Comparison of ENCODE assay signal across 8 mouse cellular contexts in genomic region chr11:36001282-36001970, GRCm38 (mm10). TPM values are rescaled to one million over a fixed set of nuclear protein-coding genes. Genes with fewer than 3 reads are reported as not detected.
DNase-seq lines count a peak whose midpoint lies in the region; ATAC-seq and TF ChIP-seq lines count a peak whose summit lies in the region.

No protein-coding gene starts in this region.

- H3K27ac ChIP-seq in heart, embryonic 14.5 days (replicated peaks in 1 of 2; ENCODE audit: control insufficient read depth in 1 of 2, insufficient read depth in 1 of 2, low read depth in 2 of 2, low read length in 2 of 2), result no peak overlapping the region
- no peak overlapping the region for H3K27ac ChIP-seq in liver, embryonic 11.5 days (ENCODE audit: low read depth, low read length)
- H3K27ac ChIP-seq in testis, adult 2 months (ENCODE audit: control insufficient read depth, insufficient read depth, low read depth, low read length), result no peak overlapping the region

- H3K27me3 ChIP-seq in heart, embryonic 14.5 days (ENCODE audit: control insufficient read depth, insufficient read depth, low read length), result peaks cover 16% of the 10 kb centered on the region
- peaks cover 11% of the 10 kb centered on the region for H3K27me3 ChIP-seq in liver, embryonic 11.5 days (replicated peaks; ENCODE audit: control insufficient read depth, insufficient read depth, low read length)
- no peaks in the 10 kb centered on the region; the same call in 1 of the 2 replicates for H3K27me3 ChIP-seq in testis, adult 2 months (ENCODE audit: control insufficient read depth, insufficient read depth, low read length)

- TF ChIP-seq CTCF in brain, embryonic 14.5 days (IDR thresholded peaks at IDR 0.05; ENCODE audit: borderline replicate concordance, extremely low read depth, insufficient read depth, insufficient read length), result peak; percentile 98
- TF ChIP-seq CTCF in testis, adult 2 months (IDR thresholded peaks at IDR 0.05; ENCODE audit: control insufficient read depth, insufficient read depth, insufficient replicate concordance, low read depth, low read length), result peak; percentile 82

- H3K36me3 ChIP-seq in heart, embryonic 14.5 days (ENCODE audit: control insufficient read depth, insufficient read depth, low read length), result no peaks in the 10 kb centered on the region
- H3K36me3 ChIP-seq in liver, embryonic 11.5 days (ENCODE audit: control insufficient read depth, insufficient read depth, low read length), result no peaks in the 10 kb centered on the region
- H3K36me3 ChIP-seq in testis, adult 2 months (ENCODE audit: control insufficient read depth, insufficient read depth, low read length), result no peaks in the 10 kb centered on the region

- H3K9me3 ChIP-seq in heart, embryonic 14.5 days (ENCODE audit: control insufficient read depth, low read length), result no peaks in the 10 kb centered on the region
- H3K9me3 ChIP-seq in liver, embryonic 11.5 days (ENCODE audit: control insufficient read depth, low read length), result no peaks in the 10 kb centered on the region

- WGBS in heart, embryonic 14.5 days, result 6% methylated on average over 28 of the region's 28 CpGs
- WGBS in liver, embryonic 11.5 days, result 6% methylated on average over 28 of the region's 28 CpGs

- peak overlapping the region; percentile 67 for H3K4me2 ChIP-seq in heart, embryonic 14.5 days (ENCODE audit: low read length)
- peak overlapping the region; percentile 64 for H3K4me2 ChIP-seq in liver, embryonic 11.5 days

- no peak for TF ChIP-seq POLR2A in brain, embryonic 14.5 days (IDR thresholded peaks at IDR 0.05; ENCODE audit: borderline replicate concordance, extremely low read depth, insufficient read depth, insufficient read length, poor library complexity, severe bottlenecking)
- TF ChIP-seq POLR2A in testis, adult 2 months (IDR thresholded peaks at IDR 0.05; ENCODE audit: control insufficient read depth, low read depth, low read length), result no peak

- peak overlapping the region; percentile 56; the same call in 1 of the 2 replicates for H3K9ac ChIP-seq in heart, embryonic 14.5 days (ENCODE audit: low read length)
- H3K9ac ChIP-seq in liver, embryonic 11.5 days (ENCODE audit: low read depth, low read length), result no peak overlapping the region

- peak; percentile 39 for DNase-seq in CD4-positive helper T cell, adult 2 months (ENCODE audit: low read depth, low spot score)
- DNase-seq in brain, embryonic 14.5 days (ENCODE audit: low read depth), result peak; percentile 97
- peak; percentile 73 for DNase-seq in fibroblast of lung, adult 2 months (ENCODE audit: low read depth)
- peak; percentile 91 for DNase-seq in kidney, postnatal 10 days
- DNase-seq in liver, embryonic 11.5 days (ENCODE audit: low spot score), result peak; percentile 85
- DNase-seq in neural tube, embryonic 10.5 days (ENCODE audit: extremely low spot score, low spot score), result peak; percentile 96

- ATAC-seq in heart, embryonic 14.5 days (ENCODE audit: insufficient number of reproducible peaks, insufficient read depth, low FRiP score, low read depth), result peak; percentile 57; the same call in 1 of the 2 replicates
- ATAC-seq in liver, embryonic 11.5 days (replicated peaks; ENCODE audit: low FRiP score), result peak; percentile 68

- H3K4me1 ChIP-seq in heart, embryonic 14.5 days (ENCODE audit: control insufficient read depth in 2 of 2, insufficient read depth in 2 of 2, low read length in 2 of 2), result peaks cover 2 to 4% of the 10 kb centered on the region in 2 experiments; a peak in 3 of 4 replicates
- H3K4me1 ChIP-seq in liver, embryonic 11.5 days (replicated peaks; ENCODE audit: control insufficient read depth, insufficient read depth, low read length), result peaks cover 5% of the 10 kb centered on the region; the same call in 1 of the 2 replicates
- H3K4me1 ChIP-seq in testis, adult 2 months (ENCODE audit: control insufficient read depth, insufficient read depth, low read length), result peaks cover 4% of the 10 kb centered on the region

- H3K4me3 ChIP-seq in heart, embryonic 14.5 days (ENCODE audit: control insufficient read depth in 1 of 2, insufficient read depth in 1 of 2, low read depth in 1 of 2, low read length in 2 of 2), result peak overlapping the region; percentile 29 to 37
- peak overlapping the region; percentile 38 for H3K4me3 ChIP-seq in liver, embryonic 11.5 days (ENCODE audit: low read depth, low read length)
- H3K4me3 ChIP-seq in testis, adult 2 months (ENCODE audit: control insufficient read depth, low read depth, low read length), result peak overlapping the region; percentile 56

RNA-seq across cellular contexts. Expression of gene Wwc1, which starts 21.1 kb away (rescaled TPM):
- polyA plus RNA-seq in brain, embryonic 14.5 days (2012; rRNA removed), result 39.4 and 45.1 TPM in 2 replicates
- polyA plus RNA-seq in heart, embryonic 14.5 days (2014; fragmentation: Nextera tagmentation; extraction: Ambion mirVana), result 1.8 and 2.0 TPM in 2 replicates
- 2.2 and 4.1 TPM in 2 replicates for polyA plus RNA-seq in liver, embryonic 11.5 days (2014; fragmentation: Nextera tagmentation; extraction: Ambion mirVana)
- 2.7 and 3.8 TPM in 2 replicates for polyA plus RNA-seq in testis, adult 2 months (2012; rRNA removed)

Comparison
In these comparisons a context has a peak if more than half of its experiments do, and no peak if none do; other contexts are left out.
1. DNase-seq: peak in every context shown above with its lines; median percentile 97 in brain, embryonic 14.5 days; 96 in neural tube, embryonic 10.5 days; 91 in kidney, postnatal 10 days; 85 in liver, embryonic 11.5 days; 73 in fibroblast of lung, adult 2 months; 39 in CD4-positive helper T cell, adult 2 months.